Mouse (Mus musculus): Measurements from ENCODE around the gene Mmp20. TPM values are rescaled to one million over a fixed set of nuclear protein-coding genes. Genes with fewer than 3 reads are reported as not detected.

Gene Mmp20
- polyA plus RNA-seq, 1 experiment from 2014 or later, result not detected

GRCm38 (mm10) chr9:7695646-7696045 is 67.6 kb downstream of the Mmp20 start:
- H3K4me3 ChIP-seq (ENCODE audit: low read depth, low read length), result no peak overlapping the region
- no peak overlapping the region for H3K4me2 ChIP-seq (replicated peaks; ENCODE audit: low read depth)
- H3K4me1 ChIP-seq (replicated peaks; ENCODE audit: control insufficient read depth, insufficient read depth), result no peaks in the 10 kb centered on the region
- H3K27ac ChIP-seq (replicated peaks), result no peak overlapping the region
- no peaks in the 10 kb centered on the region for H3K27me3 ChIP-seq (ENCODE audit: control insufficient read depth, insufficient read depth, low read length)
- WGBS, result 80% methylated on average over 3 of the region's 3 CpGs
- no peak for DNase-seq (ENCODE audit: low spot score)
- no peaks in the 10 kb centered on the region for H3K36me3 ChIP-seq (ENCODE audit: control insufficient read depth, insufficient read depth, low read length)
- no peak overlapping the region for H3K9ac ChIP-seq (ENCODE audit: low read length)
- H3K9me3 ChIP-seq (ENCODE audit: control insufficient read depth, low read length), result no peaks in the 10 kb centered on the region
- TF ChIP-seq EP300 (optimal IDR thresholded peaks at IDR 0.05) (no peak), CTCF (IDR thresholded peaks at IDR 0.05; ENCODE audit: low read depth) (no peak)
- ATAC-seq (ENCODE audit: low FRiP score, low TSS enrichment), result no peak

- H3K27ac ChIP-seq (replicated peaks), result no peak overlapping the region
- DNase-seq (ENCODE audit: low spot score) (no peak), ATAC-seq (ENCODE audit: low FRiP score, low TSS enrichment) (no peak)
- WGBS, result 61% methylated on average over 6 of the region's 6 CpGs
- no peak overlapping the region for H3K4me2 ChIP-seq (replicated peaks; ENCODE audit: low read depth)
- no peaks in the 10 kb centered on the region for H3K27me3 ChIP-seq (ENCODE audit: control insufficient read depth, insufficient read depth, low read length)
- H3K36me3 ChIP-seq (ENCODE audit: control insufficient read depth, insufficient read depth, low read length), result no peaks in the 10 kb centered on the region
- H3K4me3 ChIP-seq (ENCODE audit: low read depth, low read length), result no peak overlapping the region
- no peaks in the 10 kb centered on the region for H3K4me1 ChIP-seq (replicated peaks; ENCODE audit: control insufficient read depth, insufficient read depth)
- TF ChIP-seq EP300 (optimal IDR thresholded peaks at IDR 0.05) (no peak), CTCF (IDR thresholded peaks at IDR 0.05; ENCODE audit: low read depth) (no peak)
- H3K9ac ChIP-seq (ENCODE audit: low read length), result no peak overlapping the region
- H3K9me3 ChIP-seq (ENCODE audit: control insufficient read depth, low read length), result no peaks in the 10 kb centered on the region
Observed at GRCm38 (mm10) chr9:7708698-7709097, 80.7 kb downstream of the Mmp20 start.

- Histone ChIP-seq H3K9me3 (ENCODE audit: control insufficient read depth, low read length) (no peaks in the 10 kb centered on the region), H3K36me3 (ENCODE audit: control insufficient read depth, insufficient read depth, low read length) (no peaks in the 10 kb centered on the region), H3K4me1 (replicated peaks; ENCODE audit: control insufficient read depth, insufficient read depth) (no peaks in the 10 kb centered on the region), H3K4me2 (replicated peaks; ENCODE audit: low read depth) (no peak overlapping the region), H3K9ac (ENCODE audit: low read length) (no peak overlapping the region), H3K27me3 (ENCODE audit: control insufficient read depth, insufficient read depth, low read length) (no peaks in the 10 kb centered on the region), H3K4me3 (ENCODE audit: low read depth, low read length) (no peak overlapping the region), H3K27ac (replicated peaks) (no peak overlapping the region)
- ATAC-seq (ENCODE audit: low FRiP score, low TSS enrichment) (no peak), DNase-seq (ENCODE audit: low spot score) (no peak)
- WGBS, result 73% methylated on average over 4 of the region's 4 CpGs
- TF ChIP-seq CTCF (IDR thresholded peaks at IDR 0.05; ENCODE audit: low read depth) (no peak), EP300 (optimal IDR thresholded peaks at IDR 0.05) (no peak)
Observed at GRCm38 (mm10) chr9:7711196-7711595, 83.2 kb downstream of the Mmp20 start.

- Histone ChIP-seq H3K4me2 (replicated peaks; ENCODE audit: low read depth) (no peak overlapping the region), H3K27ac (replicated peaks) (no peak overlapping the region), H3K4me3 (ENCODE audit: low read depth, low read length) (no peak overlapping the region), H3K36me3 (ENCODE audit: control insufficient read depth, insufficient read depth, low read length) (no peaks in the 10 kb centered on the region), H3K27me3 (ENCODE audit: control insufficient read depth, insufficient read depth, low read length) (no peaks in the 10 kb centered on the region), H3K9me3 (ENCODE audit: control insufficient read depth, low read length) (no peaks in the 10 kb centered on the region), H3K9ac (ENCODE audit: low read length) (no peak overlapping the region), H3K4me1 (replicated peaks; ENCODE audit: control insufficient read depth, insufficient read depth) (no peaks in the 10 kb centered on the region)
- ATAC-seq (ENCODE audit: low FRiP score, low TSS enrichment) (peak; percentile 40; the same call in 1 of the 2 replicates), DNase-seq (ENCODE audit: low spot score) (peak; percentile 37)
- no peak for TF ChIP-seq EP300 (optimal IDR thresholded peaks at IDR 0.05)
- peak; percentile 84 for TF ChIP-seq CTCF (IDR thresholded peaks at IDR 0.05; ENCODE audit: low read depth)
- 31% methylated on average over 4 of the region's 4 CpGs for WGBS
Observed at GRCm38 (mm10) chr9:7714062-7714907, 86.3 kb downstream of the Mmp20 start.

- DNase-seq (ENCODE audit: low spot score), result no peak
- ATAC-seq (ENCODE audit: low FRiP score, low TSS enrichment), result no peak
- WGBS, result 57% methylated on average over 2 of the region's 2 CpGs
- TF ChIP-seq CTCF (IDR thresholded peaks at IDR 0.05; ENCODE audit: low read depth), result no peak
- no peak for TF ChIP-seq EP300 (optimal IDR thresholded peaks at IDR 0.05)
- Histone ChIP-seq H3K9me3 (ENCODE audit: control insufficient read depth, low read length) (no peaks in the 10 kb centered on the region), H3K4me3 (ENCODE audit: low read depth, low read length) (no peak overlapping the region), H3K4me1 (replicated peaks; ENCODE audit: control insufficient read depth, insufficient read depth) (no peaks in the 10 kb centered on the region), H3K27me3 (ENCODE audit: control insufficient read depth, insufficient read depth, low read length) (no peaks in the 10 kb centered on the region), H3K27ac (replicated peaks) (no peak overlapping the region), H3K4me2 (replicated peaks; ENCODE audit: low read depth) (no peak overlapping the region), H3K9ac (ENCODE audit: low read length) (no peak overlapping the region), H3K36me3 (ENCODE audit: control insufficient read depth, insufficient read depth, low read length) (no peaks in the 10 kb centered on the region)
Observed at GRCm38 (mm10) chr9:7714908-7715175, 86.8 kb downstream of the Mmp20 start.

GRCm38 (mm10) chr9:7721543-7721942 is 93.5 kb downstream of the Mmp20 start:
- ATAC-seq (ENCODE audit: low FRiP score, low TSS enrichment) (no peak), DNase-seq (ENCODE audit: low spot score) (no peak)
- Histone ChIP-seq H3K27ac (replicated peaks) (peak overlapping the region; percentile 69; the same call in 1 of the 2 replicates), H3K9ac (ENCODE audit: low read length) (no peak overlapping the region), H3K9me3 (ENCODE audit: control insufficient read depth, low read length) (no peaks in the 10 kb centered on the region), H3K4me1 (replicated peaks; ENCODE audit: control insufficient read depth, insufficient read depth) (no peaks in the 10 kb centered on the region), H3K27me3 (ENCODE audit: control insufficient read depth, insufficient read depth, low read length) (no peaks in the 10 kb centered on the region), H3K36me3 (ENCODE audit: control insufficient read depth, insufficient read depth, low read length) (no peaks in the 10 kb centered on the region), H3K4me2 (replicated peaks; ENCODE audit: low read depth) (no peak overlapping the region), H3K4me3 (ENCODE audit: low read depth, low read length) (no peak overlapping the region)
- WGBS, result 71% methylated on average over 1 of the region's 1 CpGs
- TF ChIP-seq CTCF (IDR thresholded peaks at IDR 0.05; ENCODE audit: low read depth) (no peak), EP300 (optimal IDR thresholded peaks at IDR 0.05) (peak; percentile 59)

Other genes starting within 250 kb of the Mmp20 start
- gene Mmp1b, start 240.2 kb upstream of the Mmp20 start, polyA plus RNA-seq (2015; fragmentation: Nextera tagmentation; extraction: Ambion mirVana), result not detected in 2 replicates
- gene Mmp3, start 182.4 kb upstream of the Mmp20 start, polyA plus RNA-seq (2015; fragmentation: Nextera tagmentation; extraction: Ambion mirVana), result 0.10 TPM in 1 of 2 replicates, not detected in the other
- gene Mmp10, start 125.9 kb upstream of the Mmp20 start, polyA plus RNA-seq (2015; fragmentation: Nextera tagmentation; extraction: Ambion mirVana), result not detected in 2 replicates
- 0.16 TPM in 2 replicates for gene Mmp8, start 69.8 kb upstream of the Mmp20 start, polyA plus RNA-seq (2015; fragmentation: Nextera tagmentation; extraction: Ambion mirVana)
- gene Mmp27, start 56.8 kb upstream of the Mmp20 start, polyA plus RNA-seq (2015; fragmentation: Nextera tagmentation; extraction: Ambion mirVana), result not detected in 2 replicates
- 0.27 and 0.36 TPM in 2 replicates for gene Mmp7, start 63.9 kb downstream of the Mmp20 start, polyA plus RNA-seq (2015; fragmentation: Nextera tagmentation; extraction: Ambion mirVana)
- gene Tmem123, start 135.8 kb downstream of the Mmp20 start, polyA plus RNA-seq (2015; fragmentation: Nextera tagmentation; extraction: Ambion mirVana), result 117 and 121 TPM in 2 replicates
- 17.2 and 20.0 TPM in 2 replicates for gene Birc2, start 208.8 kb downstream of the Mmp20 start, polyA plus RNA-seq (2015; fragmentation: Nextera tagmentation; extraction: Ambion mirVana)
- gene Birc3, start 245.0 kb downstream of the Mmp20 start, polyA plus RNA-seq (2015; fragmentation: Nextera tagmentation; extraction: Ambion mirVana), result 5.1 and 5.2 TPM in 2 replicates